Mouse (Mus musculus) spleen, postnatal 36 days (tissue): Measurements from ENCODE around the gene Ubiad1.

Source experiments
- DNase-seq, 2 experiments: peaks; one replicate each; pipeline ENCODE4 v3.0.0; 2022; ENCODE audit warnings: low spot score in 2 of 2, mixed read lengths in 1 of 2

The Ubiad1 gene

GRCm38 (mm10) chr4:148444250-148444967 is at the start of gene Ubiad1:
TSS of gene Ubiad1 (minus strand) at chr4:148444771.
- DNase-seq: peak; percentile 90 to 91

GRCm38 (mm10) chr4:148491448-148491847 is 46.9 kb upstream of the Ubiad1 start:
- DNase-seq: no peak

GRCm38 (mm10) chr4:148490502-148490901 is 45.9 kb upstream of the Ubiad1 start:
- no peak for DNase-seq

GRCm38 (mm10) chr4:148487841-148488240 is 43.3 kb upstream of the Ubiad1 start:
- no peak for DNase-seq

GRCm38 (mm10) chr4:148484511-148484910 is 39.9 kb upstream of the Ubiad1 start:
- no peak for DNase-seq

- no peak for DNase-seq
Measured at GRCm38 (mm10) chr4:148481557-148482168, 37.1 kb upstream of the Ubiad1 start.

- no peak for DNase-seq
Measured at GRCm38 (mm10) chr4:148480245-148480644, 35.7 kb upstream of the Ubiad1 start.

GRCm38 (mm10) chr4:148473496-148473895 is 28.9 kb upstream of the Ubiad1 start:
- DNase-seq: no peak

GRCm38 (mm10) chr4:148472436-148473174 is 28.0 kb upstream of the Ubiad1 start:
- DNase-seq: no peak

- no peak for DNase-seq
Measured at GRCm38 (mm10) chr4:148471363-148471806, 26.8 kb upstream of the Ubiad1 start.

GRCm38 (mm10) chr4:148469487-148470252 is 25.1 kb upstream of the Ubiad1 start:
- no peak for DNase-seq

GRCm38 (mm10) chr4:148468396-148468795 is 23.8 kb upstream of the Ubiad1 start:
- DNase-seq: no peak

- no peak for DNase-seq
Measured at GRCm38 (mm10) chr4:148466511-148467079, 22.0 kb upstream of the Ubiad1 start.

GRCm38 (mm10) chr4:148464869-148465268 is 20.3 kb upstream of the Ubiad1 start:
- no peak for DNase-seq

- no peak for DNase-seq
Measured at GRCm38 (mm10) chr4:148464301-148464700, 19.7 kb upstream of the Ubiad1 start.

- DNase-seq: no peak
Measured at GRCm38 (mm10) chr4:148463208-148463960, 18.8 kb upstream of the Ubiad1 start.

- no peak for DNase-seq
Measured at GRCm38 (mm10) chr4:148462717-148463116, 18.1 kb upstream of the Ubiad1 start.

- DNase-seq: no peak
Measured at GRCm38 (mm10) chr4:148461772-148462171, 17.2 kb upstream of the Ubiad1 start.

GRCm38 (mm10) chr4:148460656-148461284 is 16.2 kb upstream of the Ubiad1 start:
- DNase-seq: no peak

GRCm38 (mm10) chr4:148455477-148456025 is 11.0 kb upstream of the Ubiad1 start:
- DNase-seq: no peak
